Mouse (Mus musculus) adrenal gland, postnatal 36 days (tissue): ENCODE data around the gene Them4. TPM values are rescaled to one million over a fixed set of nuclear protein-coding genes. Genes with fewer than 3 reads are reported as not detected.
A peak's percentile ranks its signal among the peaks of the same experiment; 100 is the strongest.
"Not testable (repeated sequence)": the region's sequence is repeated elsewhere in the genome, so short reads cannot be mapped to it uniquely, and the experiment has no call there.

Experiments
- DNase-seq, 2 experiments: peaks; one replicate each; pipeline ENCODE4 v3.0.0; 2021; ENCODE audit warnings: mixed read lengths in 1 of 2
- long read RNA-seq, 2 experiments: library from polyadenylated mRNA; stranded (forward); transcript quantifications; one replicate each; pipeline ENCODE4 v2.0.0; 2021; ENCODE audit warnings: borderline sequencing depth in 2 of 2
- total RNA-seq, 2 experiments: library from RNA; stranded (reverse); gene quantifications; 2 replicates each; pipeline ENCODE4 v1.2.3; 2021

Them4 gene
- total RNA-seq = 1 to 10 TPM; 6.3 to 8.5 TPM
- long read RNA-seq, experiment 1, transcript Them4-201 (6 exons, 1,781 nt) = major isoform, 10 of 12 reads
- long read RNA-seq, experiment 1, partial matches to known transcripts = 1 of 12 reads
- long read RNA-seq, experiment 1, other reads (novel, unspliced or antisense) = 0 of 12 reads
- long read RNA-seq, experiment 2, partial matches to known transcripts = 2 of 6 reads
- long read RNA-seq, experiment 2, other reads (novel, unspliced or antisense) = 0 of 6 reads

GRCm38 (mm10) chr3:94309633-94310363, at the start of gene Them4:
Them4 (plus strand) TSS chr3:94310089.
- DNase-seq = peak; percentile 97 to 99

- DNase-seq = no peak
Measured at GRCm38 (mm10) chr3:94260598-94260997, 49.3 kb upstream of the Them4 start.

- not testable (repeated sequence) for DNase-seq
Measured at GRCm38 (mm10) chr3:94263736-94264135, 46.2 kb upstream of the Them4 start, which contains the start of gene Gm4778. Gm4778 (plus strand) TSS chr3:94264036.

- no peak for DNase-seq
Measured at GRCm38 (mm10) chr3:94275991-94276390, 33.9 kb upstream of the Them4 start.

GRCm38 (mm10) chr3:94305457-94305856, 4.4 kb upstream of the Them4 start:
- no peak for DNase-seq

- no peak for DNase-seq
Measured at GRCm38 (mm10) chr3:94306975-94307374, 2.9 kb upstream of the Them4 start.

GRCm38 (mm10) chr3:94310491-94310890, 602 bp downstream of the Them4 start:
- DNase-seq = no peak

GRCm38 (mm10) chr3:94310911-94311310, 1.0 kb downstream of the Them4 start:
- no peak for DNase-seq

GRCm38 (mm10) chr3:94311376-94311775, 1.5 kb downstream of the Them4 start:
- no peak for DNase-seq

GRCm38 (mm10) chr3:94328681-94329080, 18.8 kb downstream of the Them4 start:
- DNase-seq = peak; percentile 12 to 20

- no peak for DNase-seq
Measured at GRCm38 (mm10) chr3:94334442-94334841, 24.6 kb downstream of the Them4 start.

GRCm38 (mm10) chr3:94338522-94338921, 28.6 kb downstream of the Them4 start:
- DNase-seq = no peak

- no peak for DNase-seq
Measured at GRCm38 (mm10) chr3:94341959-94342422, 32.1 kb downstream of the Them4 start, which contains the start of gene Them5. Them5 (plus strand) TSS chr3:94342099.

GRCm38 (mm10) chr3:94342552-94342951, 32.7 kb downstream of the Them4 start:
- DNase-seq = no peak

- no peak for DNase-seq
Measured at GRCm38 (mm10) chr3:94344182-94344581, 34.3 kb downstream of the Them4 start.

- no peak for DNase-seq
Measured at GRCm38 (mm10) chr3:94344897-94345296, 35.0 kb downstream of the Them4 start.

- DNase-seq = no peak
Measured at GRCm38 (mm10) chr3:94348146-94348545, 38.3 kb downstream of the Them4 start.

GRCm38 (mm10) chr3:94360812-94361211, 50.9 kb downstream of the Them4 start:
- DNase-seq = peak; percentile 62 to 73

- no peak for DNase-seq
Measured at GRCm38 (mm10) chr3:94362138-94362537, 52.2 kb downstream of the Them4 start, which contains the start of gene C2cd4d. C2cd4d (plus strand) TSS chr3:94362438.

GRCm38 (mm10) chr3:94363291-94364153, 53.6 kb downstream of the Them4 start:
- peak; percentile 79 to 80 for DNase-seq

GRCm38 (mm10) chr3:94364154-94364526, 54.3 kb downstream of the Them4 start:
- DNase-seq = no peak

GRCm38 (mm10) chr3:94366761-94367160, 56.9 kb downstream of the Them4 start:
- DNase-seq = peak; percentile 80 to 81
